Mouse (Mus musculus): ENCODE measurements around the gene Fes.

GRCm38 (mm10) chr7:80343270-80344018 is 44.3 kb downstream of the Fes start:
- TF ChIP-seq POLR2A (IDR thresholded peaks at IDR 0.05; ENCODE audit: extremely low read depth, insufficient read depth, low read length) (no peak), CTCF (IDR thresholded peaks at IDR 0.05; ENCODE audit: low read depth, low read length) (no peak)

Measured in liver, adult 2 months (tissue).